Mouse (Mus musculus): ENCODE results near the gene Rfx4. TPM values are rescaled to one million over a fixed set of nuclear protein-coding genes. Genes with fewer than 3 reads are reported as not detected.

The Rfx4 gene
- polyA plus RNA-seq, 1 experiment from 2014 or later: not detected

GRCm38 (mm10) chr10:84837355-84837754, 81.5 kb downstream of the Rfx4 start:
- ATAC-seq (ENCODE audit: low FRiP score, low TSS enrichment) (no peak), DNase-seq (ENCODE audit: low spot score) (no peak)
- TF ChIP-seq EP300 (optimal IDR thresholded peaks at IDR 0.05) (no peak), CTCF (IDR thresholded peaks at IDR 0.05; ENCODE audit: low read depth) (no peak)
- Histone ChIP-seq H3K4me3 (ENCODE audit: low read depth, low read length) (no peak overlapping the region), H3K9me3 (ENCODE audit: control insufficient read depth, low read length) (no peaks in the 10 kb centered on the region), H3K4me2 (replicated peaks; ENCODE audit: low read depth) (no peak overlapping the region), H3K36me3 (ENCODE audit: control insufficient read depth, insufficient read depth, low read length) (no peaks in the 10 kb centered on the region), H3K4me1 (replicated peaks; ENCODE audit: control insufficient read depth, insufficient read depth) (no peaks in the 10 kb centered on the region), H3K27ac (replicated peaks) (no peak overlapping the region), H3K9ac (ENCODE audit: low read length) (no peak overlapping the region), H3K27me3 (ENCODE audit: control insufficient read depth, insufficient read depth, low read length) (no peaks in the 10 kb centered on the region)
- 69% methylated on average over 2 of the region's 2 CpGs for WGBS

GRCm38 (mm10) chr10:84838850-84839473, 83.1 kb downstream of the Rfx4 start:
- WGBS: 62% methylated on average over 7 of the region's 7 CpGs
- Histone ChIP-seq H3K36me3 (ENCODE audit: control insufficient read depth, insufficient read depth, low read length) (no peaks in the 10 kb centered on the region), H3K27ac (replicated peaks) (no peak overlapping the region), H3K4me3 (ENCODE audit: low read depth, low read length) (no peak overlapping the region), H3K9me3 (ENCODE audit: control insufficient read depth, low read length) (no peaks in the 10 kb centered on the region), H3K27me3 (ENCODE audit: control insufficient read depth, insufficient read depth, low read length) (no peaks in the 10 kb centered on the region), H3K4me1 (replicated peaks; ENCODE audit: control insufficient read depth, insufficient read depth) (no peaks in the 10 kb centered on the region), H3K9ac (ENCODE audit: low read length) (no peak overlapping the region), H3K4me2 (replicated peaks; ENCODE audit: low read depth) (no peak overlapping the region)
- DNase-seq (ENCODE audit: low spot score) (no peak), ATAC-seq (ENCODE audit: low FRiP score, low TSS enrichment) (no peak)
- TF ChIP-seq EP300 (optimal IDR thresholded peaks at IDR 0.05): no peak
- TF ChIP-seq CTCF (IDR thresholded peaks at IDR 0.05; ENCODE audit: low read depth): no peak

GRCm38 (mm10) chr10:84846638-84847037, 90.8 kb downstream of the Rfx4 start:
- H3K4me2 ChIP-seq (replicated peaks; ENCODE audit: low read depth): no peak overlapping the region
- H3K9me3 ChIP-seq (ENCODE audit: control insufficient read depth, low read length): no peaks in the 10 kb centered on the region
- no peak overlapping the region for H3K4me3 ChIP-seq (ENCODE audit: low read depth, low read length)
- no peaks in the 10 kb centered on the region for H3K4me1 ChIP-seq (replicated peaks; ENCODE audit: control insufficient read depth, insufficient read depth)
- H3K27me3 ChIP-seq (ENCODE audit: control insufficient read depth, insufficient read depth, low read length): no peaks in the 10 kb centered on the region
- no peak overlapping the region for H3K27ac ChIP-seq (replicated peaks)
- no peak for TF ChIP-seq EP300 (optimal IDR thresholded peaks at IDR 0.05)
- no peak for TF ChIP-seq CTCF (IDR thresholded peaks at IDR 0.05; ENCODE audit: low read depth)
- H3K36me3 ChIP-seq (ENCODE audit: control insufficient read depth, insufficient read depth, low read length): no peaks in the 10 kb centered on the region
- ATAC-seq (ENCODE audit: low FRiP score, low TSS enrichment): no peak
- H3K9ac ChIP-seq (ENCODE audit: low read length): no peak overlapping the region
- no peak for DNase-seq (ENCODE audit: low spot score)
- 49% methylated on average over 5 of the region's 5 CpGs for WGBS

GRCm38 (mm10) chr10:84851981-84852979, 96.4 kb downstream of the Rfx4 start:
- 29% methylated on average over 12 of the region's 12 CpGs for WGBS
- Histone ChIP-seq H3K36me3 (ENCODE audit: control insufficient read depth, insufficient read depth, low read length) (no peaks in the 10 kb centered on the region), H3K9me3 (ENCODE audit: control insufficient read depth, low read length) (no peaks in the 10 kb centered on the region), H3K4me3 (ENCODE audit: low read depth, low read length) (no peak overlapping the region), H3K9ac (ENCODE audit: low read length) (no peak overlapping the region), H3K27me3 (ENCODE audit: control insufficient read depth, insufficient read depth, low read length) (no peaks in the 10 kb centered on the region), H3K4me2 (replicated peaks; ENCODE audit: low read depth) (no peak overlapping the region), H3K4me1 (replicated peaks; ENCODE audit: control insufficient read depth, insufficient read depth) (no peaks in the 10 kb centered on the region), H3K27ac (replicated peaks) (no peak overlapping the region; the same call in 1 of the 2 replicates)
- ATAC-seq (ENCODE audit: low FRiP score, low TSS enrichment) (peak; percentile 60; the same call in 1 of the 2 replicates), DNase-seq (ENCODE audit: low spot score) (peak; percentile 57)
- TF ChIP-seq CTCF (IDR thresholded peaks at IDR 0.05; ENCODE audit: low read depth): no peak
- no peak for TF ChIP-seq EP300 (optimal IDR thresholded peaks at IDR 0.05)

GRCm38 (mm10) chr10:84854059-84854458, 98.2 kb downstream of the Rfx4 start:
- Histone ChIP-seq H3K27ac (replicated peaks) (no peak overlapping the region), H3K36me3 (ENCODE audit: control insufficient read depth, insufficient read depth, low read length) (no peaks in the 10 kb centered on the region), H3K9me3 (ENCODE audit: control insufficient read depth, low read length) (no peaks in the 10 kb centered on the region), H3K4me3 (ENCODE audit: low read depth, low read length) (no peak overlapping the region), H3K4me1 (replicated peaks; ENCODE audit: control insufficient read depth, insufficient read depth) (no peaks in the 10 kb centered on the region; the same call in 1 of the 2 replicates), H3K4me2 (replicated peaks; ENCODE audit: low read depth) (no peak overlapping the region), H3K27me3 (ENCODE audit: control insufficient read depth, insufficient read depth, low read length) (no peaks in the 10 kb centered on the region), H3K9ac (ENCODE audit: low read length) (no peak overlapping the region)
- no peak for DNase-seq (ENCODE audit: low spot score)
- WGBS: 82% methylated on average over 8 of the region's 8 CpGs
- ATAC-seq (ENCODE audit: low FRiP score, low TSS enrichment): no peak
- no peak for TF ChIP-seq EP300 (optimal IDR thresholded peaks at IDR 0.05)
- TF ChIP-seq CTCF (IDR thresholded peaks at IDR 0.05; ENCODE audit: low read depth): no peak
